Mouse (Mus musculus): ENCODE results near the gene Cipc.

Gene Cipc

DNA sequence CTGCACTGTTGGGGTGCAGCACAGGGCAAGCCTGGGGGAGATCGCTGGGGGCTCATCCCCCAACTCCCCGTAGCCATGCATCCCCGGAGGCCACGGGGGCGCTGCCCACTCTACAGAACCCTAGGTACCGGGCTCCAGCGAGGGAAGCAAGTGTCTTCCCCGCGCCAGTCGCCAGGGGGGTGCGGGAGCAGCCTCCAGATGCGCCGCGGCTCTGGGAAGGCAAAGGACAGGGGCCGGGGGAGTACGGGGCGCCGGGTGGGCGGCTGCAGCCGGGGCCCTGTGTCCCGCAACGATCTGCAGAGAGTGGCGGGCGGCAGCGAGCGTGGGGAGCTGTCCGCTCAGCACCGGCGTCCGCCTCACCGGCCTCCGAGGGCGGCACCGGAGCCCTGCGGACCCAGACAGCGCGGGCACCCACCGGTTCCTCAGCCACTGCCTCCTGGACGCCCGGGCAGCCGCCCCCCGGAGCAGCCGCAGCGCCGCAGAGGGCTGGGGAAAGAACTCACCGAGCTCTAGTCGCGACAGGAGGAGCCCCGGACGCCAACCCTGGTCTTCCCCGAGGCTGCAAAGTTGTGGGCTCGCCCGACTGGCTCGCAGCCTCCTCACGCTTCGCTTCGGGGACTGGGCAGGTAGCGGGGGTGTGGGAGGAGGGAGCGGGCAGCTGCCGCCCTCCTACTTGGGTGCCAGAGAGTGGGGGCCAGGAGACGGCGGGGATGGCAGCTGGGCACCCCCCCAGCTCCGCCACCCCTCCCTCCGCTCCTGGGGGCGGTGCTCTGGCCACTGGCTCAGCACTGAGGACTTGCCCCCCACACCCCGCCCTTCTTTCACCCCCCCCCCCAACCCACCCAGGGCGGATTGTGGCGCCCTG lies 43.3 kb downstream of the Cipc start, which contains the start of gene Zdhhc22:
TSS of gene Zdhhc22 (minus strand) at position 541 of the 865 bp plus-strand sequence.
- DNase-seq (ENCODE audit: low read depth), result no peak

DNA sequence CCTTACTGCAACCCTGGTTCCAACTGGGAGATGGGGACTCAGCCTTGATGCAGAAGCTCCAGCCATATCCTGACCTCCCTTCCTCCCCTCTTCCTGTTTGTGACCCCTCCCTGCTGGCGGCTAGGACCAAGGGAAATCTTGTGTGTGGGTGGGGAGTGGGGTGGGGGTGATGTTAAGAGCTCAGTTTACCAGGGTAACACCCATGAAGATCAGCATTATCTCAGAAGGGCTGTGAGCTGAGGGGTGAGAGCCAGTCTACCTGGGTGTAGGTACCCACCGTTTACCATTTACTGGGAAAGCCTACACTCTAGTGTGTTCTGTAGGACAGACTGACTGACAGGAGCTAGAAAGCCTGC lies 43.9 kb downstream of the Cipc start:
- no peak for DNase-seq (ENCODE audit: low read depth)

DNA sequence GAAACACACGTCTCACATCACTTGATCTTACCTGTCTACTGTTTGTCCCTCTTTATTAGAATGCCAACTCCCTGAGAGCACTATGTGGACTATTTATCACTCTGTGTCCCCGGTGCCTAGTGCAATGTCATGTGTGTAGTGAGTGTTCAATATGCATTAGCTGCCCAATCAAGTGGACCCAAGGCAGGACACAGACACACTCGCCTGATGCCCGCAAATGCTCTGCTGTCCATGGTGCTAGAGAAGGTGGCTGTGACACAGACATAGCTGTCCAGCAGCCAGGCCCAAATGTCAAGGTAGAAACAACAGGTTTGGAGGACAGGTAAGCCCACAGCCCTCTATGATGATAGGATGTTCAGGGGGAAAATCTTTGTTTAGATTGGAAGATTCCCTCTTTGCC lies 47.3 kb downstream of the Cipc start:
- DNase-seq (ENCODE audit: low read depth), result peak; percentile 23

DNA sequence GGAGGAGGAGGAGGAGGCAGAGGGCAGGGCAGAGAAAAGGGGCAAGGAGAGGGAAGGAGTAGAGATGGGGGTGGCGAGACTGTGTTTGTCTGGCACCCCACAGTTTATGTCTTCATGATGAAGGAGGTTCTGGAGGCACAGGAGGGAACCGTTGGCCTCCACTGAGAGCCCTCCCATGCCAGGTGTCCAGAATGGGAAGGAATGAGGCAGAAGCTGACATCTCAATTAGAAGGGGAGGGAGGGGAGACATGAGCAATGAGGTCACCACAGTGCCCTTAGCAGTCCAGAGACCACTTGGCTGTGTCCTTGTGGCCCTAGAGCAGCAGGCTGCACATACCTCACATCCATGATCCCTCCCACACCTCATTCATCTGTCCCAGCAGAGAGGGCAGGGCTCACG lies 47.9 kb downstream of the Cipc start:
- DNase-seq (ENCODE audit: low read depth), result no peak

DNA sequence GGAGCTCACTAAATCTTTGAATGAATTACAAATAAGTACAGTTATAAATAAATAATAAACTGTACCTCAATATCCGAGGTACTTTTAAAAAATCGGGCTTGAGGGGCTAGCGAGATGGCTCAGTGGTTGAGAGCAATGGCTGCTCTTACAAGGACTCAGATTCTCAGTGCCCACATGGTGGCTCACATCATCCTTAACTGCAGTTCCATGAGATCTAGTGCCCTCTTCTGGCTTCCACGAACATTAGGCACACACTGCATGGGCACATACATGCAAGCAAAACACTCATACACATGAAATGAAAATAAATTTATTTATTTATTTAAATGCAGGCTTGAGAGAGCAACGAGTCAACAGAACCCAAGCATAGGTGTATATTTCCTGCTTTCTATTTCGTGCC lies 49.1 kb downstream of the Cipc start:
- no peak for DNase-seq (ENCODE audit: low read depth)

DNA sequence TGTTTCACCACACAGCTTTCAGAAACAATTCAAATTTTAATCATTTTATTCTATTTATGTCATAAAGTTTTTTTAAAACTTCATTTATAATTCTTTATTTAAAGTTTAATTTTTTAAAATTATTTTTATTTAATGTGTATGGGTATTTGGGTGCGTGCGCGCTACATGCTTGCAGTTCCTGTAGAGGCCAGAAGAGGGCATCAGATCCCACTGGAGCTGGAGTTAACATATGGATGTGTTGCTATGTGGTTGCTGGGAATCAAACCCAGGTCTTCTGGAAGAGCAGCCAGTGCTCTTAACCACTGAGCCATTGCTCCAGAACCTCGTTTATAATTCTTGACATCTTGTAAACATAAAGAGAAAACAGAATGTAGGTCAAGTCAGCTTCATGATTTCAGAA lies 51.9 kb downstream of the Cipc start:
- no peak for DNase-seq (ENCODE audit: low read depth)

DNA sequence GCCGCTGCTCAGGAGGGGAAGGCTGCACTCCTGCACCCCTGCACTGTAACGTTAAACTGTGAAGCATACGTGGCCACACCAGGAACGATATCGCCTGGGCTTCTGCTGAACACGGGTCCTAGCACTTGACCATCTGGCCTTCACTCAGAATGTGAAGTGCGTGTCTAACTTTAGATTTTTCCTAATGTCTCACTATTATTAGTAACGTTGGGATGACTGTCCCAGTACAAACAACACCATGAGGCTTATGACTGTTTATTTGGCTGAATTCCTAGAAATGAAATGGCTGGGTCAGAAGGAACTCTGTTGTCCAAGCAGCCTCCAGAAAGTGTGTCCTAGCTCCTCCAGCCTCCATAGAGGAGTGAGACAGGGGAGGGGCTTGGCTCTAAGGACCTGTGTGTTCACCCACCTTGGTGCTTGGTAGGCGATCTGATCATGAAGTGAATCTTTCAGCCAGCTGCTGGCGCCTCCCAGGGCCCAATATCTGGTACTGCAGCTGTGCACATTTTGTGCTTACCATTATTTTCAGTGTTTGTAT lies 52.5 kb downstream of the Cipc start:
- no peak for DNase-seq (ENCODE audit: low read depth)

DNA sequence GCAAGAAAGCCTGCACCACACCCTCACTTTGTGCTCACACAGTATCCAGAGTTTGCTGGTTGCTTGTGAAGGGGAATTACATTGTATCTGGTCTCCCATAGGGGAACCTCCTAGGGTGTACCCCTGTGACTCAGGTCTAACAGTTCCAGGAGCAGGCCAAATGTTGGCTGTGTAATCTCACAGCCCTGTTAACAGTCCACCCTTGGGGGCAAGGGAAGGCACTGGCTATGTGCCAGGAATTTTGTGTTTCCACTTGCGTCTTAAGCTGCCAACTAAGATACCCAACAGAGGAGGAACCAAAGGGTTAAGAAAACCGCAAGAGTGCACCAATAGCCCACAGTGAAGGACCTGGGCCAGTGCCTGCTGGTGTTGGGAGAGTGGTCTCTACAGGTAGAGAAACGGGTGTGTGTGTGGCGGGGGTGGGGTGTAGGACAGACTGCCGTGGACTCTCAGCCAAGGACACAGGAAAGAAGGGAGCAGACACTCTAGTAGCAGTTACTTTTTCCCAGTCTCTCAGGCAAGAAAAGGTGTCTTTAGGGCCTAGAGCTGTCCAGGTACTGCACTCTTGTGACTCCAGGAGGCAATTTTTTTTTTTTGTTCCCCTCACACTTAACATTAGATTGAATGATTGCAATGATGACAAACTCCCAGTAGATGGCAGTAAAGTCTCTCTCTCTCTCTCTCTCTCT lies 53.5 kb downstream of the Cipc start:
- DNase-seq (ENCODE audit: low read depth), result peak; percentile 63

DNA sequence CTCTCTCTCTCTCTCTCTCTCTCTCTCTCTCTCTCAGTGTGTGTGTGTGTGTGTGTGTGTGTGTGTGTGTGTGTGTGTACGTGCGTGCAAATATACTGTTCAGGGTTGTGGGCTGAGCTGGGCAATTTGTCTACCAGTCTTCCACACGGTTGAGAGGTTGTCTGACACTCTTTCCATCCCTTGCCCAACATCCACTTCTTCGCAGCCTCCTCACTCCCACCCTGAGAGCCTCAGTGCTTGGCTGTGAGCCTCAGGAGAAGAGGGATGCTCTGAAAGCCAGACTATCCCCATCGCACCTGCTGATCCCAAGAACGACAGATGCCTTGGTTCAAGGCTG lies 54.0 kb downstream of the Cipc start:
- DNase-seq (ENCODE audit: low read depth), result no peak

DNA sequence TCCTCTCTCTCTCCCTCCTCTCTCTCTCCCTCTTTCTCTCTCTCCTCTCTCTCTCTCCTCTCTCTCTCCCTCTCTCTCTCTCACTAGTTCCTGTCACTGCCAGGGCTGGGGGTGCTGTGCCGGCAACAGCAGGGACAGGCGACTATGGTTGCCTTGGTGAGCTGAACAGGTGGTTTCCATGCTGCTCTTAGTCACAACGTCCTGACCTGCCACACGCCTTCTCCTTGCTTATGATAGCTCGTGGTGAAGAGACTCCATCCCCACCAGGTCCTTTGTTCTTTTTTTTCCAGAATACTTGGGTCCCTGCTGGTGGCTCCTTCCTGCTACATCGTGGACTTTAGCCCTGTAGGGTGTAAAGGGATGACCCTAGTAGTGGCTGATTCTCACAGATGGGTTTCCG lies 55.4 kb downstream of the Cipc start:
- no peak for DNase-seq (ENCODE audit: low read depth)

DNA sequence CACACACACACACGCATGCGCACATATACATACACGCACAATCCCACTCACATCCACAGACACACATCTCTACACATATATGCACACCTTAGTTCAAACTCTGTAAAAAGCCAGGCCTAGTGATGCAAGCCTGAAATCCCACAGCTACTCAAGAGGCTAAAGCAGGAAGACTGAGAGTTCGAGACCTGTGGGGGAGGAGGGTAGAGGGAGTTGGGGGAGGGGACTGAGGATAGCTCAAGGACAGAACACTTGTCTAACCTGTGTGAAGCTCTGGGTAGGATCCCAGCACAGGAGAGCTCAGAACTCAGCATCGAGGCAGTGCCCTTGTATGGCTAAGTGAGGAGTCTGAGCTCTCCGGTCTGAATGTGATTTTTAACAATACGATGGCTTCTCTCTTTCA lies 56.0 kb downstream of the Cipc start:
- DNase-seq (ENCODE audit: low read depth), result no peak

DNA sequence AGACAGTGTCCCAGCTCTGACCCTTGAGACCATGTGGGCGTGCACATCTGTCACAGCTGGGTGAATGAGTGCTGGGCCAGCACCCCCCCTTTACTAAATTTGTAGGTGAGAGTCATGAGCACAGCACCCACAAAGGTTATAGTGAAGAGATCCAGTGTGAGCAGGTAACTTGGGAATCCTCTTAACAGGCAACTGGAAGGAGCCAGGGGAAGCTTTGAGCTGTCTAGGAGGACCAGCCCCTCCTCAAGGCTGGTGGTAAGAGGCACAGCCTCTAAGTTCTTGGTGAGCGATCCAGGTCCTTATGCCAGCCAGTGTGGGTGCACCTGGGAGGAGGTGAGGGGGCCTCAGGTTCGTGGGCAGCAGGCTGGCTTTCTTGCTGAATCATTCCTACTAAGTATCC lies 56.8 kb downstream of the Cipc start:
- no peak for DNase-seq (ENCODE audit: low read depth)

DNA sequence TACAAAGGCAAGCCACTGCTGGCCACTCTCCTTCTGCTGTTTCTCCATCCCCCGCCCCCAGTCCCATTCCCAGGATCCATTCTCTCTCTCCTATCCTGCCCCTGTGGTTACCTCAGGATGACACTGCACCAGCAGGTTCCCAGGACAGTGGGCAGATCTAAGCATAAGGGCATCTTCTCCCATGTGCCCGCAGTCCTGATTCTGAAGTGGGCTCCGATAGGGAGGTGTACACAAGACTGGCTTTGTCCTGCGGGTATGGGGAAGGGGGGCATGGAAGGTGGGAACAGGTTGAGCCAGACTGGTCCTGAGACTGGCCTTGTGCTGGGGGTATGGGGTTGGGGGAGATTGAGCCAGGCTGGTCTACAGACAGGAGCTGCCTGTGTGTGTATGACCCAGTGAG lies 57.8 kb downstream of the Cipc start:
- DNase-seq (ENCODE audit: low read depth), result no peak
